Mouse (Mus musculus) liver, adult 2 months (tissue): ENCODE measurements around the gene Gm20388.

Source experiments
- CTCF ChIP-seq: fragments of 200-500 bp; IDR thresholded peaks from 2 replicates; pipeline ENCODE4 v1.5.1; 2011; ENCODE audit warnings: low read depth, low read length, control low read depth
- POLR2A ChIP-seq: fragments of 200-500 bp; IDR thresholded peaks from 2 replicates; pipeline ENCODE4 v1.6.1; 2011; ENCODE audit warnings: low read length, control low read depth; ENCODE audit not compliant: insufficient read depth; ENCODE audit errors: extremely low read depth

GRCm38 (mm10) chr8:123039376-123040109 lies 3128.9 kb downstream of the Gm20388 start:
- TF ChIP-seq CTCF (no peak), POLR2A (no peak)
